Mouse (Mus musculus) neural tube, embryonic 13.5 days (tissue): ENCODE measurements around the gene Slc2a10. TPM values are rescaled to one million over a fixed set of nuclear protein-coding genes. Genes with fewer than 3 reads are reported as not detected.

ENCODE experiments used
- ATAC-seq: fragments of 200-750 bp; cut with Nextera tagmentation; 2 replicates; pipeline ENCODE4 v1.8.0; 2017; ENCODE audit warnings: low read depth, mild to moderate bottlenecking, moderate TSS enrichment, moderate library complexity
- H3K27ac ChIP-seq: fragments of 300-500 bp; sonication (generic); replicated peaks from 2 replicates; pipeline ENCODE4 v1.5.1; 2015; ENCODE audit warnings: moderate library complexity, mild to moderate bottlenecking, inconsistent platforms
- H3K27me3 ChIP-seq: fragments of 300-500 bp; sonication (generic); 2 replicates; pipeline ENCODE4 v1.6.1; 2015; ENCODE audit warnings: mild to moderate bottlenecking, inconsistent platforms
- H3K36me3 ChIP-seq: fragments of 300-500 bp; sonication (generic); 2 replicates; pipeline ENCODE4 v1.6.1; 2015; ENCODE audit warnings: mild to moderate bottlenecking, inconsistent platforms
- H3K4me1 ChIP-seq: fragments of 300-500 bp; sonication (generic); replicated peaks from 2 replicates; pipeline ENCODE4 v1.6.1; 2015; ENCODE audit warnings: inconsistent platforms
- H3K4me2 ChIP-seq: fragments of 300-500 bp; sonication (generic); 2 replicates; pipeline ENCODE4 v1.6.1; 2015; ENCODE audit warnings: inconsistent platforms, mild to moderate bottlenecking, moderate library complexity
- H3K4me3 ChIP-seq: fragments of 300-500 bp; sonication (generic); 2 replicates; pipeline ENCODE4 v1.5.1; 2015; ENCODE audit warnings: mild to moderate bottlenecking, inconsistent platforms
- H3K9ac ChIP-seq: fragments of 300-500 bp; sonication (generic); 2 replicates; pipeline ENCODE4 v1.6.1; 2015; ENCODE audit warnings: moderate library complexity, mild to moderate bottlenecking, inconsistent platforms
- H3K9me3 ChIP-seq: fragments of 300-500 bp; sonication (generic); 2 replicates; pipeline ENCODE4 v1.6.1; 2016; ENCODE audit warnings: inconsistent platforms
- WGBS: fragments of 180-500 bp; shearing (Covaris S2); methylation state at CpG from one replicate; pipeline ENCODE4 v1.1.7; 2015; 5-methylcytosine and 5-hydroxymethylcytosine counted together
- polyA plus RNA-seq: library from polyadenylated mRNA; unstranded; fragments of >200 nt; fragmentation: Nextera tagmentation; extraction: Ambion mirVana; gene quantifications from 2 replicates; pipeline ENCODE4 v1.2.1, GENCODE M21; 2015

The Slc2a10 gene
- polyA plus RNA-seq, 1 experiment from 2014 or later: 2.6 TPM

DNA sequence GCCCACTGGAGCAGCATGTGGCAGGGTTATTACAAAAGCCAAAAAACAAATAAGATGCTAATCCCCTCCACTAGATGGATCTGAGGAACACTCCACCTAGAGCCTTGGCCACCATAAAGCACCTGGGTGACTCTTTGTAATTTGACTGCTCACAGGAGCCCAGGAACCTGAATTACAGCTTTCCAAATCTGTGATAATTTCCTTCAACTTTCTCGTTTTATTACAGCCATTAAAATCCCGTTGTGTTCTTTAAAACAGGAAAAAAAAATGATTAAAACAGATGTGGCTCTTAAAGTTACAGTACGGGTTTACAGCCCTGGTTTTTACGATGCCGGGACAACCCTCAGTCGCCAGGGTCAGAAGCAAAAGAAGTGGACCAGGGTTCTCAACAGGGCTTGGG lies 63.3 kb downstream of the Slc2a10 start:
- ATAC-seq: no peak
- H3K9me3 ChIP-seq: no peaks in the 10 kb centered on the region
- H3K4me1 ChIP-seq: peaks cover 34% of the 10 kb centered on the region
- H3K4me2 ChIP-seq: no peak overlapping the region
- H3K36me3 ChIP-seq: no peaks in the 10 kb centered on the region
- no peak overlapping the region for H3K27ac ChIP-seq
- peaks cover 2% of the 10 kb centered on the region; the same call in 1 of the 2 replicates for H3K27me3 ChIP-seq
- no peak overlapping the region for H3K9ac ChIP-seq
- 52% methylated on average over 6 of the region's 6 CpGs for WGBS
- H3K4me3 ChIP-seq: no peak overlapping the region

DNA sequence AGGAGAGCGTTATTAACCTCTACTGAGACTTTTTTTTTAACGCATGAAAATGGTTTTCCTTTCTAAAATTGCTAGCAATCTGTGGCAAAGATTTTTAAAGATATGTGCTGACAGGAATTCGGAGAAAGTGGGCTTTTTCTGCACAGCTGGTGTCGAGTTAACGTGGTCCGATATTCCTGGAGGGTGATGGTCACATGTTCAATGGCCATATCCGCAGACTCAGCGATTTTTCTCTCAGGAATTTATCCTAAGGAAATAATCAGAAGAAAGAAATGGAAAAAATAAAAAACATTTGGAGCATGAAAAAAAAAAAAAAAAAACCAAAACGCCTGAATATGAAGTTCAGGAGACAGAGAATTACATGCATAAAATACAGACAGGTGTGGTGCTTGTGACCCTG lies 64.2 kb downstream of the Slc2a10 start:
- Histone ChIP-seq H3K36me3 (no peaks in the 10 kb centered on the region), H3K9me3 (no peaks in the 10 kb centered on the region), H3K4me2 (no peak overlapping the region), H3K4me3 (no peak overlapping the region), H3K27ac (no peak overlapping the region), H3K27me3 (no peaks in the 10 kb centered on the region; the same call in 1 of the 2 replicates), H3K4me1 (peaks cover 32% of the 10 kb centered on the region), H3K9ac (no peak overlapping the region)
- 66% methylated on average over 9 of the region's 9 CpGs for WGBS
- ATAC-seq: no peak

DNA sequence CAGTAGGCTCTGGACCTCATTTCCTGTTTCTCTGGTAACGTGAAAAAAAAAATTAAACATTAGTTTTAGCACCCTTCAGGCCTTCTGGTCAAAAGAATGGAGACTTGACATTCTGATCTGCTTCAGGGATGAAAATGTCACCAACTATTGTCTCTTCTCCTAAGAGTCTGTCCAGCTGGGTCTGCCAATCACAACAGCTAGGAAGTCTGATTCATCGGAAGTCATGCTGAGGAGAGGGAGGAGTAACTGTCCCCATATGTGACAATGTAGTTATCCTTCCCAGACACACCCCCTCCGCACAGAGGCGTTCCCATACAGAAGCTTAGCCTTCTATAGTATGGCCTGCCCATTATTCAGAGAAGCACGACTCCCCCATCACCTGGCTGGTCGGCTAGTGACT lies 65.3 kb downstream of the Slc2a10 start:
- Histone ChIP-seq H3K9me3 (no peaks in the 10 kb centered on the region), H3K36me3 (no peaks in the 10 kb centered on the region), H3K4me2 (no peak overlapping the region), H3K4me1 (peaks cover 22% of the 10 kb centered on the region), H3K27ac (no peak overlapping the region), H3K4me3 (no peak overlapping the region), H3K9ac (no peak overlapping the region), H3K27me3 (no peaks in the 10 kb centered on the region; the same call in 1 of the 2 replicates)
- 51% methylated on average over 6 of the region's 6 CpGs for WGBS
- no peak for ATAC-seq

Other genes starting within 250 kb of the Slc2a10 start
- 51.3 and 57.3 TPM in 2 replicates for gene Slc35c2, start 215.9 kb upstream of the Slc2a10 start, polyA plus RNA-seq
- gene Elmo2, start 177.3 kb upstream of the Slc2a10 start, polyA plus RNA-seq: 89.8 and 95.7 TPM in 2 replicates
- gene Zfp663, start 135.1 kb upstream of the Slc2a10 start, polyA plus RNA-seq: 6.9 and 7.5 TPM in 2 replicates
- gene Zfp334, start 115.5 kb upstream of the Slc2a10 start, polyA plus RNA-seq: 10.4 and 12.2 TPM in 2 replicates
- gene Ocstamp, start 103.4 kb upstream of the Slc2a10 start, polyA plus RNA-seq: 0.06 and 0.08 TPM in 2 replicates
- gene Slc13a3, start 30.6 kb upstream of the Slc2a10 start, polyA plus RNA-seq: 1.0 and 1.2 TPM in 2 replicates
- 34.8 and 38.0 TPM in 2 replicates for gene Trp53rka, start 10.5 kb upstream of the Slc2a10 start, polyA plus RNA-seq
- 13.2 and 18.2 TPM in 2 replicates for gene Eya2, start 91.2 kb downstream of the Slc2a10 start, polyA plus RNA-seq